Mouse (Mus musculus) mammary gland, adult 2 months (tissue): ENCODE measurements around the gene Emd. TPM values are rescaled to one million over a fixed set of nuclear protein-coding genes. Genes with fewer than 3 reads are reported as not detected.

ENCODE experiments used
- polyA plus RNA-seq: library from polyadenylated mRNA; depleted of rRNA; stranded (reverse); fragments of >200 nt; gene quantifications from 2 replicates; pipeline ENCODE4 v1.2.3, GENCODE M21; 2012; ENCODE audit warnings: low replicate concordance; rRNA removed

Gene Emd
- 54.0 and 73.1 TPM in 2 replicates for polyA plus RNA-seq

GRCm38 (mm10) chrX:74254153-74254887 is at the start of gene Emd:
Gene Emd (plus strand): TSS chrX:74254687.

GRCm38 (mm10) chrX:74249615-74250014 is 4.9 kb upstream of the Emd start, which contains the start of gene Flna:
Gene Flna (minus strand): TSS chrX:74249820.

DNA sequence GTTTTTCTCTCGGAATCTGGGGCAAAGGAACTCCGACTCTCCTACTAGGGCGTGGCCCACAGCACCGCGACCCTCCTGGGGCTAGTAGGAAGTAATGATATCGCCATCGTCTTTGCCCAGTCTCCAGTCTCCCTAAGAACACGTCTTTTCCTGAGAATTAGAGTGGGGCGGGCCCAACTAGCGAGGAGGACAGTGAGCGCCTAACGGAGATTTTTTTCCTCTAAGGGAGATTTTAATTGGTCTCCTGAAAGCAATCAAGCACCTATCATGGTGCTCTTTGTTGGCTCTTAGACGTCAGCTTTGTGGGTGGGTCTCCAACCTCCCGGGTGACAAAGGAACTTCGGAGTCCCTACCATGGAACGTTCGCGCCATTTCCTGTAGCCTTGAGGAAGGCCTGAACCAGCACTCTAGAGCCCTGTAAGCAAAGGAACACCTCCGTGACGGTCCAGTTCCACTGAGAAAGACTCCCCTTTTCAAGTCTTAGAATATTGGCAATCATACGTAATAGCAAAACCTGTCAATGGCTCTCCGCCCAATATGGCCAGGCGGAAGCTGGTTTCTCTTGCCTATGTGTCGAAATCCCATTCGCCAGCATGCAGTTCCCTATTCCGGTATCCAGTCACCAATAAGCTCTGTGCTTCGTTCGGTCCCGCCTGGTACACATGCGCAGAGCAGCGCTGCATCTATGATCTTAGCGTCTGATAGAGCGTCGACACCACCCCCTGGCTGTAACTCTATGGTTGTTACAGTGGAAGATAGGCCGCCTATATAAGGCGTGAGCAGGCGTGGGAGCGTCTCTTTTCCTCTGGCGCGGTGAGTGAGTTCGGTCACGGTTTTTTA is 15.8 kb downstream of the Emd start, which contains the start of gene Rpl10:
Rpl10 (plus strand) TSS at position 751 of the 840 bp plus-strand sequence.

GRCm38 (mm10) chrX:74281732-74282394 is 27.4 kb downstream of the Emd start, which contains the start of the genes Taz and Dnase1l1:
Gene Taz (plus strand): TSS chrX:74281912.
Gene Dnase1l1 (minus strand): TSS chrX:74282337.

DNA sequence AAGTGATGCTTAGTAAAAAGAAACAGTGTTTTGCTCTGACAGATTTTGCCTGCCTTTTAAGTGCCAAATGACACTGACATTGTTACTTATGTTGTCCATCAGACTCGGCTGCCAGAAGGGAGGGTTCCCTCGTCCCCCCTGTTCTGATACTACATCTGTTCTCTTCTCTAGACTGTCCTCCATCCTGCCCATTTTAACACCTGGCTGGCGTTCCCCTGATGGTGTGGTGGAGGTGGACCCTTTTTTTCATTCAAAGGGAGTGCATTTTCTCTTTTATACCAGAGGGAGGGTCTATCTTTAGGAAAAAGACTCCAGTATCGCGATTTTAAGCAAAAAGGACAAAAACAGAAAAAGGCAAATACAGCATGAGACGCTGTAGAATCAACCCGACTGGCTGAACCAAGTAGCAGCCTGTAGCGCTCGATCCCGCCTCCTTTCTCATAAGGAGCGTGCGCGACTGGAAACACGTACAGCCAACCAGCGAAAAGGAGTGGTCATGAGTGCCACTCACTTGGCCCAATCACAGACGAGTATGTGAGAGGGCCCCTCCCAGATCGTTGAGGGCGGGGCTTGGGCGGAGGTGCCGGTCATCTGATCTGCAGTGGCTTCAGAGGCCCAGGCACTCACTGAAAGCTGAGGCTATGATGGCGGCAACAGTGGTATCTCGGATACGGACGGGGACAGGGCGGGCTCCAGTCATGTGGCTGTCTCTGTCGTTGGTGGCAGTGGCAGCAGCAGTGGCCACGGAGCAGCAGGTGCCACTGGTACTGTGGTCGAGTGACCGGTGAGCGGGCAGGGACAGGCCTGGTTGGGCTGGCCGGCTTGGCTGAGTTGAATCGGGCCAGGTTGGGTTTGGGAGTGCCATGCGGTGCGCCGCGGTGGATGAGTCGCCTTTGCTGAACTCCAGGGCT is 42.3 kb downstream of the Emd start, which contains the start of gene Atp6ap1:
Atp6ap1 (plus strand) TSS at position 560 of the 911 bp plus-strand sequence.

GRCm38 (mm10) chrX:74304867-74305700 is 50.6 kb downstream of the Emd start, which contains the start of gene Gdi1:
Gene Gdi1 (plus strand): TSS chrX:74304998.

Other genes starting within 250 kb of the Emd start
- 228 and 351 TPM in 2 replicates for gene Irak1, start 230.8 kb upstream of the Emd start, polyA plus RNA-seq
- 2.1 TPM in 1 of 2 replicates, not detected in the other for gene Opn1mw, start 127.2 kb upstream of the Emd start, polyA plus RNA-seq
- gene Mecp2, start 119.3 kb upstream of the Emd start, polyA plus RNA-seq: 6.0 and 8.2 TPM in 2 replicates
- not detected in 2 replicates for gene Tex28, start 86.8 kb upstream of the Emd start, polyA plus RNA-seq
- 0.19 TPM in 1 of 2 replicates, not detected in the other for gene Tktl1, start 77.4 kb upstream of the Emd start, polyA plus RNA-seq
- gene Flna, start 4.9 kb upstream of the Emd start, polyA plus RNA-seq: 435 and 465 TPM in 2 replicates
- gene Rpl10, start 16.1 kb downstream of the Emd start, polyA plus RNA-seq: 1,218 and 1,546 TPM in 2 replicates
- 128 and 141 TPM in 2 replicates for gene Taz, start 27.2 kb downstream of the Emd start, polyA plus RNA-seq
- gene Dnase1l1, start 27.6 kb downstream of the Emd start, polyA plus RNA-seq: 19.4 and 84.6 TPM in 2 replicates
- gene Atp6ap1, start 42.4 kb downstream of the Emd start, polyA plus RNA-seq: 366 and 441 TPM in 2 replicates
- gene Gdi1, start 50.3 kb downstream of the Emd start, polyA plus RNA-seq: 190 and 385 TPM in 2 replicates
- gene Fam50a, start 58.3 kb downstream of the Emd start, polyA plus RNA-seq: 10.4 and 13.7 TPM in 2 replicates
- 35.3 and 37.3 TPM in 2 replicates for gene Plxna3, start 74.4 kb downstream of the Emd start, polyA plus RNA-seq
- gene Lage3, start 98.9 kb downstream of the Emd start, polyA plus RNA-seq: 35.5 and 59.7 TPM in 2 replicates
- 31.4 and 52.5 TPM in 2 replicates for gene Ubl4a, start 118.5 kb downstream of the Emd start, polyA plus RNA-seq
- gene Slc10a3, start 118.7 kb downstream of the Emd start, polyA plus RNA-seq: 20.2 and 38.4 TPM in 2 replicates
- gene Fam3a, start 138.6 kb downstream of the Emd start, polyA plus RNA-seq: 43.6 and 48.4 TPM in 2 replicates
- gene Ikbkg, start 138.6 kb downstream of the Emd start, polyA plus RNA-seq: 11.1 and 19.5 TPM in 2 replicates
- gene G6pdx, start 174.5 kb downstream of the Emd start, polyA plus RNA-seq: 121 and 216 TPM in 2 replicates
- not detected in 2 replicates for gene Gm6880, start 226.7 kb downstream of the Emd start, polyA plus RNA-seq